Mouse (Mus musculus) induced T-regulatory cell, adult 2 months (primary cell): ENCODE results near the gene Agbl4.

ENCODE experiments used
- DNase-seq: peaks from one replicate; pipeline ENCODE4 v3.0.0-alpha.2; 2012; ENCODE audit warnings: low read depth

Agbl4 gene

DNA sequence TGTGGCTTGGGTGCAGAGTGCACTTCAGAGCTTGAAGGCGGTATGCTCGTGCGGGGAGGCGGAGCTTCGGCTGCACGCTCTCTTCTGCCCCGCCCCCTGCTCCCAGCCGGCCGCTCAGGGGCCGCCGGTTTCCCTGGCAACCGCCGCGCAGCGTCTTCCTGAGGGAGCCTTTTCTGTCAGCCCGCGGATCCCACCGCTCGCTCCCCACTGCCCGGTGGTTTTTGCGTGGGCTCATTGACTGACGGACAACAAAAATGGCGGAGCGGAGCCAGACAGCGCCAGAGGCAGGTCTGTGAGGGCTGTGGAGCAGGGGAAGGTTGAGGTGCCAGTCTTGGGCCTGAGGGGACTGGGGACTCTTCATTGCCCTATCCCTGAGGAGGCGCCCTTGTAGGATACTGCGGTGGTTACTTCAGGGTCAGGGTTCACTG, at the start of gene Agbl4:
Agbl4 (plus strand) TSS at position 44 of the 428 bp plus-strand sequence.
- no peak for DNase-seq

DNA sequence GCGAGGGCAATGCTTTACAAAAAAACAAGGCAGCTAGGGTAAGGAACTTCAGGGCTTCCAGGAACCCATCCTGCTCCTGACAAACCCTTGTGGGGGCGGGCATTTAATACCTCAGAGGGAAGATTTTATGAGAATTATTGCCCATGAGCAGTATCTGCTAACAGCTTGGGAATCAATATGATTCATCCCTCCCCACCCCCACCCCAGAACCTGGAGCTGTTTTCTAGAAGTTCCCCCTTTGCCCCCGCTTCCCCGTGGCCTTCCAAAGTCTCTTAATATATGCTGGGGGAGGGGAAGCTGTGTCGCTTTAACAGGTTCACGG, 46.6 kb upstream of the Agbl4 start:
- no peak for DNase-seq

DNA sequence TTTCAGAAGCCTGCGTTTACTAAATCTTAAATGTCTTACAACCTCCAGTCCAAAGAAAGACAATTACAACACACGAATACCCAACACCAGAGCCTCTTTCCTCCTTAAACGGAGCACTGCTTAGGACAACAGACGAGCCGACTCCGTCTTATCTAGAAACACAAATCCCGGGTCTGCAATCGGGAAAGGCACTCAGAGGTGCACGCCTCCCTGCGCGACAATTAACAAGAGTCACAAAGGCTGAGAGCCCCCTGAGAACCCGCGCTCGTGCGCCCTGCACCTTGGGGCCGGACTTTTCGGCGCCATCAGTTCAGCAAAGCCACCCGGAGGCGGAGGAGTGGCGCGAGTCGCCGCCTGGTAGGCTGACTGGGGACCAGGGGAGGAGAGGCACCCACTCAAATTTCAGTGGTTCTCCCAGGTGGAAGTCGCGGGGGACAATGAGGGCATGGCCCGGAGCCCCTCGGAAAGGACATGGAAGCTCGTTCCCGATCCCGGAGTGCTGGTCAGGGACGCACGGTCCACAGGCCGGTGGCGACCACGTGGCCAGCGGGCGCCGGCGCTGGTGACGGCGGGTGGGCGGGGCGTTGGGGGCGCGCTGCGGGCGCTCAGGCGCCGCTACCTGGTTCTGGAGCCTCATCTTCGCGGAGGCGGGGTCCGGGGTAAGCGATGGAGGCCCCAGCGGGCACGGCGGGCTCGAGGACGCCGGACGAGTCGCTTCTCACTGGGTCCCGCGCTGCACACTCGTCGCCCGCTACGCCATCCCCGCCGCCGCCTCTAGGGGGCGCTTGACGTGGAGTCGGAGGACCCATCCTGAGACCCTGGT, 46.1 kb upstream of the Agbl4 start, which contains the start of gene Elavl4:
Elavl4 (minus strand) TSS at position 732 of the 823 bp plus-strand sequence.
- no peak for DNase-seq

DNA sequence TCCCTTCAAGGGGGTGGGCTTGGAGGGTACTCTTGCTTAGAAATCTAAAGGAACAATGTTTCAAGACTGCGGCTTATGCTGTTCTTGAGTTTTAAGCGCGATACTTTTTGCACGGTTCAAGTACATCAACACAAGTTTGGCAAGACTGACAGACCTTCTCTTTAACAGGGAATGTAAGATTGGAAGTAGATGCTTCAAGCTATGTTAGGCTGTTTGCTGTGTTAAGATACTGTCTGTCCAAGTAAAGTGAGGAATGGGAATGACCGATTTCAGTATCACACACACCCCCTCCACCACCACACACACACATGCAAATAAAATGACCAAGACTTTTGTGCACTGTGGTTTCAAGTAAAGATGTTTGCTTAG, 45.5 kb upstream of the Agbl4 start:
- no peak for DNase-seq

DNA sequence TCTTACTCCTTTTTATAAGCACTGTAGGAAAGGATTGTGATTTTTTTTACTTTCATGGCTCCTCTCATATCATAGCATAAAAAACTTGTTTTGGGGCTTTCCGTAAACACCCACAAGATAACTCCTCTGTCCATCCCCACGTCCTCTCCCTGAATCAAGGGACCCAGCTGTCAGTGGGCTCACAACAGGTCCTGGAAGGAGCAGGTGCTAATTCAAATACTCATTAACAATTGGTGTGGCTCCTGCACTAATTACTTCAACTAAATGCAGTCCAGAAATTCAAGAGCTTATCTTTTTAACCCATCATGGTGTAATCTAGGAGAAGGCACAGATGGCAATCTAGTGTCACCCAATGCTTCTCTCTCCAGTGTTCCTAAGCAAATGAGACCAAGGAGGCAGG, 36.9 kb upstream of the Agbl4 start:
- DNase-seq = no peak

DNA sequence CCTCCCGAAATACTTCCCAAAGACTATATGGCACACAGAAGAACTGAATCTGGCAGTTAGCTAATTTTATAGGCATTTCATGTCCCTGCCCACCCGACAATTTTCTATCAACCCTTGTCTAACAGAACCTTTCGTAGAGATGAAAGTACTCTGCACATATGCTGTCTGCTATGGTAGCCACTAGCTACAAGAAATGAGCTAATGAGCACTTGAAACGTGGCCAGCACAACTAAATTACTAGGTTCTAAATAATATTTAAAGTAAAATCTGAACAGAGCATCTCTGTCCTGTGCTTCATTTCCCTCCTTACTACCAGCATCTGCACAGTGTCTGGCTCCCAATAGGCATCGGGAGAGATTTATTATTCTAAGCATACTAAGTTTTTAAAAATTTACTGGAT, 1.2 kb upstream of the Agbl4 start:
- no peak for DNase-seq

DNA sequence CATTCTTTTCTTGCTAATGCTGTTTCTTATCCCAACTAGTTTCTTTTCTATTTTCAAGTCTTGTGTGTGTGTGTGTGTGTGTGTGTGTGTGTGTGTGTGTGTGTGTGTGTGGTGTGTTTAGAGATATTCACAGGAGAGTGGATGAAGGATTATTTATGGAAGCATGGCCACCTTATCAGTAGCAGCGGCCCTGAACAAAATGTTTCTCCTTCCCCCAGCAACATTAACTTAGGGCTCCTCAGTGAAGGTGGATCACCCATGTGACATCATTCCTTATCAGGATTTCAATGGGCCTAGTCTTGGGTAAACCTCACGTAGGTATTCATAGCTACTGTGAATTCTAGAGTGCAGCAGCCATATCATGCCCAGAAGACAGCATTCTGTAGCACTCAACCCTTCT, 22.8 kb downstream of the Agbl4 start:
- no peak for DNase-seq

DNA sequence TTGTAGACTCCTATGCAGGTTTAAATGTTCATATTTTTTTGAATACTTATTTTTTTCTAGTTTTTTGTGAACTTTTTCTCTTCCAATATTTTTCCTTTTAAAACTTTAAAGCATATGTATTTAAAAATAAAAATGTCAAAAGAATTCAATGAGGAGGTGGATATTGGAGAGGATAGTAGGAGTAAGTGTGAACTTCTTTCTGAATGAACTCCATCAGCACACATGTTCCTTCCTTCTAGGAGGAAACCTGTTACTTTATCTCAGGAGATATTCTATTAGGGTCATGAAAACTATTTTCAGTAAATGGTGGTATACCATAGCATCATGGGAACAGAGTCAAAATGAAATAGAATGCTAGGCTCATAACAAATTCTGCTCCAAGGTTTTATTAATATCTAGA, 30.2 kb downstream of the Agbl4 start:
- DNase-seq = no peak

DNA sequence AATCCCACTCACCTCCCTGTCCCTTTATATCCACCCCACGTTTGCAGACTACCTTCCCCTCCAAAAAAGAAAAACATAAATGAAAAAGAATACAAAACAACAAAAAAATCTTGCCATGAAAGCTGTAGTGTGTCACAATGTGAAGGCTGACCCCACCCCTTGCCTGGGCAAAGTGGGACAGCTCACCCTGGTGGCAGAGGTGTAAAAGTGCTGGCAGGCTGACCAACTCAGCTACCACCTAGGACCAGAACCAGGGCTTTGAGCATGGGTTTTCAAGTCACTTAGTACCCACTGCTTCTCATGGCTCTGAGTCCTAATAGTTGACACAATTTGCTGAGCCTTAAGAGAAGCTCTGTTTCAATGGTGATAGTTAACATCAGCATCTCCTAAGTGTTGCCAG, 96.9 kb downstream of the Agbl4 start:
- DNase-seq = no peak

DNA sequence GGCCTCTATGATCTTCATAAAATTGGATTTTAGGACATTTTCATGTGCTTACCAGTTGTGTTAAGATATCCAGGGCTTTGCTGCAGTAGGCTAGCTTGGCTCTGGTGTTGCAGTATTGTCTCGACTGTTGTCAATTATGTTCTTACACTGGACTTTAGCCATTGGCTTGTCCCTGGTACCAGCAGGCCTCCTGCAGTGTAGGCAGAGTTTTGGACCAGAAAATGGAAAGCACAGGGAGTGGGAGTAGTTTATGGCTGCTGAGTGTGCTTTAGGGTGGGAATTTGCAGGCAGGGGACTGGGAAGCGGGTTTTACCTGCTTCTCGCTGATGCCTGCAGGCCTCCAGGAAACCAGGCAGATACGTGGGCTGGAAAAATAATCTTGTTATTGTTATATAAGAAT, 132.3 kb downstream of the Agbl4 start:
- no peak for DNase-seq

DNA sequence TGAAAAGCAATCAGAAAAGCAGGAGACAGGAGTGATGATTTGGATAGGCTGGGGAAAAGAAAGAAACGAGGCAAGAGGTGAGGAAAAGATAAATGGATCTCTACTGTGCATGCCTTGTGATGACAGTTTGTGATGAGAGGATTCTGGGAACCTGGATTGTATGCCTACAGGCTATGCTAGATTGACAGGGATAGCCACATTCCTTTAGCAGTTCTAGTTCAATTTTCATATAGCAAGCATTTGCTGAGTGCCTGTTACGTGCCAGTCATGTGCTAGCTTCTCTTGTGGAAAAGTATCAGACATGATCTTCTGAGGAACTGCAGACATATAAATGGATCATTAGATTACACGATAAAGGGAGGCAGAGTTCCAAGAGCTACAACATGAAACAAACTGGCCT, 151.8 kb downstream of the Agbl4 start:
- DNase-seq = no peak

DNA sequence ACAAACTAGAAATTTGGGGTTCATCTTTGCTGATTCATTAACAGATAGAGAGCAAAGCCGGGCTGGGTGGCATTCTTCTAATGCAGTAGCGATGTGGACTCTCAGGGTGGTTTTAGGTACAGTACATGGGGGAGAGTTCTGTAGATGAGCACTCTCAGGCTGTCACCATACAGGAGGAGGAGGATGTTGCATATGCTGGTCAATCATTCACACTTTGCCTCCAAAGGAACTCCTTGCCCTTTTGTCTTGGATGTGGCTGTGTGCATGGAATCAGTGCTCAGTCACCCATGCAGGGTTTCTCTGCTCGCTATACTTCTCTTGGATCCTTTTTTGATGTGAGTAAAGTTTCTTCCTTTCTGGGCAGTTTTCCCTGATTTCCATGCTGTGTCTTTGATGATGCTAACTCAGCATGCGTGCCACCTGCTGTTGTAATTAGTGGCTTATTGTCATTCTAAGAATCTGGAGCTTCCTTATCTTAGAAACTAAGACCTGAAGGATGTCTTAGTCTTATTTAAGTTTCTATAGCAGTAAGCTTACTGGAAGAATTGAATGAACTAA, 200.3 kb downstream of the Agbl4 start:
- no peak for DNase-seq

DNA sequence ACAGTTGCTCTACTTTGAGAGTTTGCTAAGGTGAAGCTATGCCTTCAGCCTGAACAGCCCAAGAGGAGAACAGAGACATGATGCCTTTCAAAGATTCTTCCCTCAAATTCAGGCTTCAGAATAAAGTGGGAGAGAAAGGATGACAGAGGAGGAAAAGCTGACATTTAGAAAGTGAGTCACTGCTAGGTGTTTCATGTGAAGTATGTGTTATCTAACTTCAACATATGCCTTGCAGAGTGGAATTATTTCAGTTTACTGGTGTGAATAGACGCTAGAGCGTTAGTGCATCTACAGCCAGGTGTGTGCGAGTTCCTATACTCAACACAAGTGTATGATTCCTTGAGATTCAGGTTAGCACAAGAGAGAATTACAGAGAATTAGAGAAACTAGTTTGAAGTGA, 244.0 kb downstream of the Agbl4 start:
- no peak for DNase-seq

DNA sequence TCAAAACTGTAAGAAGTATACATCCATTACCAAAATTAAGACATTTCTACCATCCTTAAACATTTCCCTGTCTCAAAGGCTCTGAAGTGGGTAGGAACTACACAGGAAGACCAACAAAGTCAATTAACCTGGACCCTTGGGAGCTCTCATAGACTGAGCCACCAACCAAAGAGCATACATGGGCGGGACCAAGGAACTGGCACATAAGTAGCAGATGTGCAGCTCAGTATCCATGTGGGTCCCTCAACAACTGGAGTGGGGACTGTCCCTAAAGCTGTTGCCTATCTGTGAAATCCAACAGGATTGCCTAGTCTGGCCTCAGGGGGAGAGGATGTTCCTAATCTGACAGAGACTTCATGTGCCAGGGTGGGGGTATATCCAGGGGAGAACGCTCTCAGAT, 265.5 kb downstream of the Agbl4 start:
- DNase-seq = no peak

DNA sequence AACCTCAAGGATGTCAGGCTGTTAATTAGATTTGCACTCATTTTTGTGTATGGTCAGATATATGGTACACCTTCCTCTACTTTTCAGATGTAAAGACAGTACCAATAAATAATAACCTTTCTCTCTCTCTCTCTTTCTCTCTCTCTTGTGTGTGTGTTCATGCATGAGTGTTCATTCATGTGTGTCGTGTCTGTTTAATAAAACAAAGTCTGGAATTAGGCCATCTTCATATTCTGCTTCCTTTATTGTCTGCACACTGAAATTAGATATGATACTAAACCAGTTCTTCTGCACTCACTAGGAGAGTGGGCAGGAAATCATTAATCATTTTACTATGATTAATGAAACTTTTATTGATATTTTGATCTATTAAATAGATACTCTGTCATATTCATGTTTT, 276.7 kb downstream of the Agbl4 start:
- DNase-seq = no peak

DNA sequence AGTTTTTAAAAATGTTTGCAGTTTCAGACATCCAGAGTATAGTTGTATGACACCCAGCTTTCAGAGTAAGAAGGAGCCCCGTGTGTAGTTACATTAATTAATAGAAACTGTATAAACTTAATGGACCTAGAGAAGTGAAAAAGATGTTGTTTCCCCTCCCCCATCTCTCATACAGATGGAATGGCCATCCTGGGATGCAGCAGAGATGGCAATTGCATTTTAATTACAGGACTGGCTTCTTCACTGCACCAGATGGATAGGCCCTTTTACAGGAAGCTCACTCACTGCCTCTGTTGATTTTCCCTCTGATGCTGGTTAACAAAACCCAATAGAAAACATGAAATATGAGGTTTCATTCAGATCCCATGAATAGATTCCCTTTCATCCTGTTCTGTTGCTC, 337.7 kb downstream of the Agbl4 start:
- no peak for DNase-seq

DNA sequence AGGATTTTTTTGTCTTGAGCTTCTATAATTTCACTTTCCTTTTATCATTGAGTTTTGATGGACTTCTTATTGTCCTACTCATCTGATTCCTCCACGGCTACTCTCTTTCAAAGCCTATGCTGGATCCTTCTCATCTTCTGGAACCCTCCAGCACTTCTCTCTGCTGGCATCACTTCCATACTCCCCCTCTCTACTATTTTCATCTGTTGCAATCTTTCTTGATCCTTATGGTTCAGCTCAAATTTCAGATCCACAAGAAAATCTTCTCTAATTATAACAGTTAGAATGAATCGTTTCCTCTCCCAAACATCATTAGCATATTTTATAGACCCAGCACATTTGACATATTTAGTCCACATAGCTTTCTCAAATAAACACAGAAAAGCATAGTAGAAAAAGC, 360.5 kb downstream of the Agbl4 start:
- DNase-seq = no peak

DNA sequence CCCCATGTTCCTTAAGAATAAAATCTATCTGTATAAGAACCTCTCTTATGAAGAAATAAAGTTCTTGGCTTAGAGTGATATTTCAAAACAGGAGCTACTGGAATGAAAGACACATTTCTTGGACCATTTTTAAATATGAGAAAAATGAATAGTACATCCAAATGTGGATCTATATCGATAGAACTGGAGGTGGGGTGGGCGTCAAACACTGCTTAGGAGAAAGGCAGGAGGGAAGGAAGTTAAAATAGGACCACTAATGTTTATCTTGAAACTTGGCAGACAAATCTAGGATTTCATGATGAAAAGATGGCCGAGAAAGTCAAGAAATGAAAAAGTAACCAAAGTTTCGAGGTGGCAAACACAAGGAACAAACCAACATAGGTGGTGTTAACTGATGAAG, 391.1 kb downstream of the Agbl4 start:
- DNase-seq = no peak

DNA sequence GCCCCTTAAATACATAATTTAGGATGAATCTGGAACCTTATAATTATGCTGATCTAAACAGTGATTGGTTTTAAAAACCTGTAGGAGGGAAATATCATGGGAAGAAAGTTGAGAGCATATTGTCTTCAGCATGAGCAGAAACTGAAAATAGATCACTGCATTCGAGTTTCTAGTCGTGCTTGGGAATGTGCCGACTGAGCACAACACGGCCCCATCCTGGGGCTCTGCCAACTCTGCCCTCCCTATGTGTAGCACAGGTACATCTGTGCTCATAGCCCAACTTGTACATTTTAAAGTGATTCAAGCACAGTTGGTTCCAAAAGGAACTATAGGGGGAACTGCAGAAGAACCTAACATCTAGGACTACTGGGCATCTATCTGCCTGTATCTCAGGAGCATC, 402.4 kb downstream of the Agbl4 start:
- no peak for DNase-seq

DNA sequence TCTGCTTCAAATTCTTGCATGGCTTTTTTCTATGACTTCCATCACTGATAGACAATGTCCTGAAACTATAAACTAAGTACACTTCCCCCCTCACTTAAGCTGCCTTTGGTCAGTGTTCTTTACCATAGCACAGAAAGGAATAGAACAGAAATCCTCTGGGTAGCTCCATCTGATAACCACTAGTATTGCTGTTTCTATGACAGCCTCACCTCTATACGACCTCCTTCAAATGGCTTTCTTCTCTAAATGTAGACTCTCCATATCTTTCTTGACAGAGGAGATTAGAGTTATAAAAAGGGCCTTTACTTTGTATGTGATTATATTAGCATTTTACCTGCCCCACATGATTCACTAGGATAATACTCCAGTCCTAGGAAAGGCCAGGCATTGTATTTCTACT, 413.5 kb downstream of the Agbl4 start:
- DNase-seq = no peak

DNA sequence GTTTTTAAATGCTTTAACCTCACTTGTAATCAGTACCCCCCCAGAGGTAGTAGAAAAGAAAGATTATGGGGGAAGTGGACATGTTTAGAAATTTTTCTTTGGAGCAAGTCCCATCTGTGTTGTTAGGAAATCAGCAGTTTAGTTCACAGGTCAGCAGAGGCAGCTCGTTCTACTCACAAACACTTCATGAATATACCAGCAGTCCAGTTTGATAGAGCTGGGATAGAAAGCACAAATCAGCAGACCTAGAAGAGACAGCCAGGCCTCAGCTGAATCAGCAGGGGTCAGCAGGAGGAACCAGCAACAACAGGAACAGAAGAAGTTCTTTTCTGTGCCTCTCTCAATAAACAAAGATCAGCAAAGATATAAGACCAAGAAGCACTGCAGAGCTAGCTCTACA, 435.3 kb downstream of the Agbl4 start:
- DNase-seq = no peak

DNA sequence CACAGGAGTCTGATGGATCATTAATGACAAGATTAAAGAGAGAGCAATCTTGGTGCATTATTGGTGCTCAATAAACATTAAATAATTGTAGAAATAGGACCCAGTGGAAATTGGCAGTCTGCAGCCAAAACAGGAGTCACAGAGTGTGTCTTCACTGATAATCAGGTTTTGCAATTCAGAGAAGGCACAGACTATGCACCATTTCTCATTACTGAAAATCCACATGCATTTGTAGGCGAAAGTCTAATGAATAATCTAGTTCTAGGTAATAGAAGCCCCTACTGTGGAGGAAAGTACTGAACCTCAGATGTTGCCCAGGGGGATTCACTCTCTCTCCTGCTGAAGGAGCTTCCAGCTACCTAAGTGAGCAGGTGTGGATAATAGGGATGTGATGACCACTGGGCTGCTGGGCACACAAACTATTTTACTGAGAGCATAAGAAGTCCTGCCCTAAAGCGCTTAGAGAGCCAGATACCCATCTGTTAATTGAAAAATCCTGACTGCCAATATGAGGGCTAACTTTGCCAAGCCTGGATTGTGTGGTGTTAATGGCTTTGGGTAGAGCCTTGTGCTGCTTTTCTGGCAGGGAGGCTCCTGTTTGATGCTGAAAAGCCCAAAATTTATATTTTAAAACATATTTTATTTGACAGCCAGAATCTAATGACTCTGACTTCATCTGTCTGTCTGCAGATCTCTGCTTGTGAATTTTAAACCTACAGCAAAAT, 482.4 kb downstream of the Agbl4 start:
- DNase-seq = no peak

DNA sequence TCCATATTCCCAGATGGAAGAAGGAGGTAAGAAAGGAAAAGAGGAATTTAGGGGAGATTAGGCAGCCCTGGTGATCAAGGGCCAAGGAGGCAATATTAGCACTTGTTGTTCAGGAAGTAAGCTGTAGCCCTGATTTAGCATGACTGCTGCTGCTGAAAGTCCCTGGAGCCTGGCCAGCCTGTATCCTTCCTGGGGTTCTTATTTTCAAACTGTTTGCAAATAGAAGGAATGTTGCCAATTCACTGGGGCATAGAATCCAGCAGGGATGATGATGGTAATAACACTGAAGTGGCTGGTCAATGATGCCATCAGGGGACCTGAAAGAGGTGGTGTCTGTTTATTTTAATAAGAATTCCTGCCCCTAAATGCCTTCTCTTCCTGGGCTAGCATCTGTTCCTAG, 518.6 kb downstream of the Agbl4 start:
- no peak for DNase-seq

DNA sequence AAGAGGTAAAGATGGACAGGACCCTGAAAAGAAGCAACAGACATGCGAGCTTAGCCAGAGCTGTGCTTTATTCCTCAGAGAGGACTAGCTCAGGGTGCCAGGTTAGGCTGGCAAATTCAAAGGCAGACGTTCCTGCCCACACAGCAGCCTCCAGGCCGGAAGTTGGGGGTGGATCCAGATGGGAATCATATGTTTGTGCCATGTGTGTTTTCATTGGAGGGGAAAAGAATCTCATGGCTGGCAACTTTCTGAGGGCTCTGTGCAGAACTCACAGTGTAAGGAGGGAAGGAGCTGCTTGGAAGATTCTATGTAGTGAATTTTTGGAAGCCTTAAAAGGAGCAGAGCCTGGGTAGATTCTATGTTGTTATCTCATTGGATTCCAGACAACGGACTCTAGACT, 519.1 kb downstream of the Agbl4 start:
- no peak for DNase-seq
